Mouse (Mus musculus) lung, adult 2 months (tissue): ENCODE results near the gene Tcta.

Experiments
- CTCF ChIP-seq: fragments of 200-500 bp; IDR thresholded peaks from 2 replicates; pipeline ENCODE4 v1.5.1; 2011; ENCODE audit warnings: mild to moderate bottlenecking, low read length, control low read depth; ENCODE audit not compliant: insufficient read depth
- POLR2A ChIP-seq: fragments of 200-500 bp; IDR thresholded peaks from 2 replicates; pipeline ENCODE4 v1.6.1; 2011; ENCODE audit warnings: low read depth, mild to moderate bottlenecking, control low read depth, low read length, borderline replicate concordance; ENCODE audit errors: extremely low read depth

DNA sequence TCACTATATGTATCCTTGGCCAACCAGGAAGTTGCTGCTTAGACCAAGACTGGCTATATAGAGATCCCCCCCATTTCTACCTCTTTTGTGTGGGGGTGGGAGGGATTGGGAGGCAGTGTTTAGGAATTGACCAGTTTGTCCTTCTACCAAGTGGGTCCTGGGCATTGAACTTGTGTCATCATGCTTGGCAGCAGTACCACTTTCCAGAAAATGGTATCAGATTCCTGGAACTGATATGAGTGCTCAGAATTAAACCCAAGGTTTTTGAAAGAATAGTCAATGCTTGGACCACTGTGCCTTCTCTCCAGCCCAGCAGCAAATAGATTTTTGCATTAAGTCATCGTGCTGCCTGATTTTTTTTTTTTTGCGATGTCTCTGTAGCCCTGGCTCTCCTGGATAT lies 19.9 kb upstream of the Tcta start:
- TF ChIP-seq POLR2A: no peak
- TF ChIP-seq CTCF: no peak
